Mouse (Mus musculus) embryo, embryonic 10.5 days (tissue): ENCODE results near the gene Alkbh5.
"Not testable (repeated sequence)": the region's sequence is repeated elsewhere in the genome, so short reads cannot be mapped to it uniquely, and the experiment has no call there.

Source experiments
- DNase-seq: peaks from one replicate; pipeline ENCODE4 v3.0.0-alpha.2; 2015; ENCODE audit warnings: low spot score

Gene Alkbh5

GRCm38 (mm10) chr11:60543211-60543610 is 7.0 kb downstream of the Alkbh5 start:
- not testable (repeated sequence) for DNase-seq

- DNase-seq: no peak
These were observed 9.3 kb downstream of the Alkbh5 start for GRCm38 (mm10) chr11:60545433-60545832.

GRCm38 (mm10) chr11:60548112-60548511 is 11.9 kb downstream of the Alkbh5 start:
- DNase-seq: no peak

DNA sequence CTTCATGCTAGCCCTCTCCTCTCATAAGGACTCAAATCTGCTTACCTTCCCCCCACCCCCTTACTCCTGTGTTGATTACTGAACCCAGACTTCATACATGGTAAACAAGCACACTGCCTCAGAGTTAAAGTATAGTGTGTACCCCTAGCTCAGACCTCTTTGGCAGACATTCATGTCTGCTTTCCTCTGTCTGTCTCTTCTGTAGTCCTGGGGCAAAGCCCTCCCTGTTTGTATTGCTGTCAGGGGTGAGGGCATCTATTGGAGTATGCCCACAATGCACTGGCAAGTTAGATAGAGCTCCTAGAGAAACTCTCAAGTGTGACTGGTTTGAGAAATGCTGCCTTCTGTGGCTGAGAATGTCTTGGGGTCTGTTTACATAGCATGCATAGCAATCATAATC is 16.9 kb downstream of the Alkbh5 start:
- no peak for DNase-seq

DNA sequence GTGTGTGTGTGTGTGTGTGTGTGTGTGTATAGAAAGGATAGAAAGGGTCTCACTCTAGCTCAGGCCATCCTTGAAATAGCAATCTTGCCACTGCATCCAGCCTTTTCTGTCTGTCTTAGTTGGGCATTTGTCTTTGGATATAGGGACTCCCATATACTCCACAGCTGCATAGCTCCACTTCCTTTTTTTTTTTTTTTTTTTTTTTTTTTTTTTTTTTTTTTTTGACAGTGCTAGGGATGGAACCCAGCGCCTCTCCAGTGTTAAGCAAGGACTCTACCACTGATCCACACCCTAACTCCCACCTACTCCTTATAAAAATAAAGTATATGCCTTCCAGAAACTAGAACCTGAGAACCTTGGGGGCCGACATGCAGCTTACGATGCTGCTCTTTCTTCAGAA is 21.5 kb downstream of the Alkbh5 start:
- DNase-seq: no peak

GRCm38 (mm10) chr11:60559342-60559741 is 23.2 kb downstream of the Alkbh5 start:
- DNase-seq: peak; percentile 82

- DNase-seq: not testable (repeated sequence)
These were observed 37.8 kb downstream of the Alkbh5 start for GRCm38 (mm10) chr11:60574006-60574405.
